Mouse (Mus musculus): ENCODE measurements around the gene Itgad. TPM values are rescaled to one million over a fixed set of nuclear protein-coding genes. Genes with fewer than 3 reads are reported as not detected.
A peak's percentile ranks its signal among the peaks of the same experiment; 100 is the strongest.

Gene Itgad
- total and polyA plus RNA-seq, 3 experiments, result not detected

DNA sequence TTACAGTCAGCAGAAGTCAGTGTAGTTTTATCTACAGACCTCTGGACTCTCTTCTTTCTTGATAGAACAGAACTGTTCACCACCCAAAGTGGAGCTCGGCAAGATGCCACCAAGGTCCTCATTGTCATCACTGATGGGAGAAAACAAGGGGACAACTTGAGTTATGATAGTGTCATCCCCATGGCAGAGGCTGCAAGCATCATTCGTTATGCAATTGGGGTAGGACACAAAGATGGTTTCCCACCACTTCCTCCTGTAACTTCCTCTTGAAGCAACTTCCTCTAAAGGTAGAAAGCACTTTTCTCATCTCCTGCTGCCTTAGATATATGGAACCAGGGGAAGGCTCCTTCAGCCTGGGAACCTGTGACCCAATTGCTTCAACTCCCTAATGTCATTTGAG, 20.6 kb upstream of the Itgad start:
- Histone ChIP-seq H3K9ac (ENCODE audit: control insufficient read depth, low read depth, low read length, poor library complexity, severe bottlenecking) (no peak overlapping the region), H3K27me3 (ENCODE audit: control insufficient read depth in 1 of 2, insufficient read depth in 2 of 2, low read length in 2 of 2) (0 out of 4 replicates have a peak, but pooled peaks cover 0 to 3% of the 10 kb centered on the region in 2 experiments), H3K36me3 (ENCODE audit: control insufficient read depth in 1 of 2, insufficient read depth in 2 of 2, low read length in 2 of 2) (peaks cover 0 to 9% of the 10 kb centered on the region in 2 experiments; a peak in 2 of 4 replicates), H3K9me3 (replicated peaks; ENCODE audit: insufficient read depth, low read length) (no peaks in the 10 kb centered on the region), H3K79me2 (ENCODE audit: control insufficient read depth, insufficient read depth, low read length, poor library complexity) (no peaks in the 10 kb centered on the region), H3K4me1 (ENCODE audit: control insufficient read depth in 1 of 2, insufficient read depth in 2 of 2, low read length in 2 of 2) (peaks cover 6 to 26% of the 10 kb centered on the region in 2 experiments; a peak in 3 of 4 replicates), H3K27ac (ENCODE audit: control insufficient read depth, low read depth, low read length) (no peak overlapping the region), H3K4me3 (ENCODE audit: control insufficient read depth in 1 of 2, insufficient read depth in 1 of 2, low read depth in 2 of 2, low read length in 2 of 2) (no peak overlapping the region)
- TF ChIP-seq JUND (IDR thresholded peaks at IDR 0.05; ENCODE audit: low read depth, low read length) (no peak), EP300 (IDR thresholded peaks at IDR 0.05; ENCODE audit: low read depth in 1 of 2, low read length in 2 of 2) (peak; percentile 12 to 57; a peak in 2 of 4 replicates)
- DNase-seq (ENCODE audit: low read depth, low spot score), result peak; percentile 73

GRCm38 (mm10) chr7:128136927-128137326, 17.2 kb upstream of the Itgad start:
- DNase-seq (ENCODE audit: low read depth, low spot score), result no peak
- Histone ChIP-seq H3K79me2 (ENCODE audit: control insufficient read depth, insufficient read depth, low read length, poor library complexity) (no peaks in the 10 kb centered on the region), H3K4me1 (ENCODE audit: control insufficient read depth in 1 of 2, insufficient read depth in 2 of 2, low read length in 2 of 2) (peaks cover 6 to 20% of the 10 kb centered on the region in 2 experiments; a peak in 3 of 4 replicates), H3K36me3 (ENCODE audit: control insufficient read depth in 1 of 2, insufficient read depth in 2 of 2, low read length in 2 of 2) (peaks cover 0 to 9% of the 10 kb centered on the region in 2 experiments; a peak in 2 of 4 replicates), H3K9ac (ENCODE audit: control insufficient read depth, low read depth, low read length, poor library complexity, severe bottlenecking) (no peak overlapping the region), H3K27me3 (ENCODE audit: control insufficient read depth in 1 of 2, insufficient read depth in 2 of 2, low read length in 2 of 2) (peaks cover 3 to 7% of the 10 kb centered on the region in 2 experiments; a peak in 1 of 4 replicates), H3K4me3 (ENCODE audit: control insufficient read depth in 1 of 2, insufficient read depth in 1 of 2, low read depth in 2 of 2, low read length in 2 of 2) (no peak overlapping the region), H3K9me3 (replicated peaks; ENCODE audit: insufficient read depth, low read length) (no peaks in the 10 kb centered on the region), H3K27ac (ENCODE audit: control insufficient read depth, low read depth, low read length) (no peak overlapping the region)
- TF ChIP-seq TCF12 (IDR thresholded peaks at IDR 0.05; ENCODE audit: low read depth, low read length) (no peak), ETS1 (IDR thresholded peaks at IDR 0.05; ENCODE audit: low read depth, low read length) (no peak), ELF1 (IDR thresholded peaks at IDR 0.05; ENCODE audit: low read depth, low read length) (no peak), POLR2AphosphoS5 (IDR thresholded peaks at IDR 0.05; ENCODE audit: borderline replicate concordance, low read depth, low read length) (no peak), RCOR1 (IDR thresholded peaks at IDR 0.05; ENCODE audit: low read depth, low read length) (no peak), USF2 (IDR thresholded peaks at IDR 0.05; ENCODE audit: borderline replicate concordance in 1 of 2, insufficient read depth in 1 of 2, low read depth in 1 of 2, low read length in 2 of 2) (no peak), TBP (IDR thresholded peaks at IDR 0.05; ENCODE audit: low read depth, low read length) (no peak)

GRCm38 (mm10) chr7:128139611-128140010, 14.6 kb upstream of the Itgad start:
- Histone ChIP-seq H3K9ac (ENCODE audit: control insufficient read depth, low read depth, low read length, poor library complexity, severe bottlenecking) (no peak overlapping the region), H3K36me3 (ENCODE audit: control insufficient read depth in 1 of 2, insufficient read depth in 2 of 2, low read length in 2 of 2) (no peaks in the 10 kb centered on the region), H3K9me3 (replicated peaks; ENCODE audit: insufficient read depth, low read length) (no peaks in the 10 kb centered on the region), H3K79me2 (ENCODE audit: control insufficient read depth, insufficient read depth, low read length, poor library complexity) (no peaks in the 10 kb centered on the region), H3K27ac (ENCODE audit: control insufficient read depth, low read depth, low read length) (no peak overlapping the region), H3K27me3 (ENCODE audit: control insufficient read depth in 1 of 2, insufficient read depth in 2 of 2, low read length in 2 of 2) (peaks cover 7 to 16% of the 10 kb centered on the region in 2 experiments; a peak in 3 of 4 replicates), H3K4me1 (ENCODE audit: control insufficient read depth in 1 of 2, insufficient read depth in 2 of 2, low read length in 2 of 2) (no peaks in the 10 kb centered on the region), H3K4me3 (ENCODE audit: control insufficient read depth in 1 of 2, insufficient read depth in 1 of 2, low read depth in 2 of 2, low read length in 2 of 2) (no peak overlapping the region)
- no peak for TF ChIP-seq SMC3 (IDR thresholded peaks at IDR 0.05; ENCODE audit: low read depth, low read length)
- TF ChIP-seq JUND (IDR thresholded peaks at IDR 0.05; ENCODE audit: low read depth, low read length), result no peak
- no peak for TF ChIP-seq NRF1 (IDR thresholded peaks at IDR 0.05; ENCODE audit: insufficient read depth, low read depth, low read length, poor library complexity, severe bottlenecking)
- no peak for TF ChIP-seq E2F4 (IDR thresholded peaks at IDR 0.05; ENCODE audit: borderline replicate concordance, low read depth, low read length)
- no peak for TF ChIP-seq CHD2 (IDR thresholded peaks at IDR 0.05; ENCODE audit: low read length)
- TF ChIP-seq RCOR1 (IDR thresholded peaks at IDR 0.05; ENCODE audit: low read depth, low read length), result no peak
- TF ChIP-seq ZNF384 (IDR thresholded peaks at IDR 0.05; ENCODE audit: low read depth, low read length), result no peak
- no peak for TF ChIP-seq MEF2A (IDR thresholded peaks at IDR 0.05; ENCODE audit: extremely low read depth, insufficient replicate concordance, low read depth, low read length, poor library complexity, severe bottlenecking)
- TF ChIP-seq CTCF (IDR thresholded peaks at IDR 0.05 in 2 of 3, conservative IDR thresholded peaks at IDR 0.05 in 1 of 3; ENCODE audit: control insufficient read depth in 1 of 3, insufficient read depth in 1 of 3, low read depth in 2 of 3, low read length in 3 of 3, poor library complexity in 1 of 3, severe bottlenecking in 1 of 3), result no peak
- TF ChIP-seq MAZ (IDR thresholded peaks at IDR 0.05; ENCODE audit: low read depth, low read length), result no peak
- no peak for TF ChIP-seq TBP (IDR thresholded peaks at IDR 0.05; ENCODE audit: low read depth, low read length)
- no peak for TF ChIP-seq MAFK (IDR thresholded peaks at IDR 0.05; ENCODE audit: borderline replicate concordance, low read depth, low read length)
- TF ChIP-seq MYB (IDR thresholded peaks at IDR 0.05; ENCODE audit: low read depth, low read length), result no peak
- TF ChIP-seq SIN3A (IDR thresholded peaks at IDR 0.05; ENCODE audit: low read length), result no peak
- no peak for TF ChIP-seq USF1 (IDR thresholded peaks at IDR 0.05; ENCODE audit: low read depth, low read length)
- TF ChIP-seq UBTF (IDR thresholded peaks at IDR 0.05; ENCODE audit: borderline replicate concordance, insufficient read depth, low read depth, low read length), result no peak
- TF ChIP-seq TCF12 (IDR thresholded peaks at IDR 0.05; ENCODE audit: low read depth, low read length), result no peak
- TF ChIP-seq ELF1 (IDR thresholded peaks at IDR 0.05; ENCODE audit: low read depth, low read length), result no peak
- TF ChIP-seq NELFE (IDR thresholded peaks at IDR 0.05; ENCODE audit: low read depth, low read length), result no peak
- no peak for DNase-seq (ENCODE audit: low read depth, low spot score)

Measured in MEL (cell line).